Comparison of ENCODE assay signal across 9 mouse cellular contexts in genomic region chr11:70821728-70822591, GRCm38 (mm10). TPM values are rescaled to one million over a fixed set of nuclear protein-coding genes. Genes with fewer than 3 reads are reported as not detected.
DNase-seq lines count a peak whose midpoint lies in the region; ATAC-seq lines count a peak whose summit lies in the region.
"Had no signal": no experiment of that assay in that cellular context is flagged by ENCODE, and none has a peak within 500 bp of the region (broad histone marks: within the 10 kb centered on the region; RNA-seq: fewer than 3 reads in every experiment).

No protein-coding gene starts in this region.

- H3K27ac ChIP-seq in neural tube, embryonic 15.5 days (replicated peaks), result no peak overlapping the region
- H3K27ac ChIP-seq in embryonic facial prominence, embryonic 10.5 days (replicated peaks), result no peak overlapping the region
- no peak overlapping the region for H3K27ac ChIP-seq in kidney, embryonic 14.5 days (ENCODE audit: low read depth, low read length)
- H3K27ac ChIP-seq in midbrain, embryonic 14.5 days (replicated peaks; ENCODE audit: low read depth, low read length), result no peak overlapping the region
- H3K27ac ChIP-seq: heart, adult 2 months had no signal

- no peaks in the 10 kb centered on the region for H3K4me1 ChIP-seq in neural tube, embryonic 15.5 days
- peaks cover 10% of the 10 kb centered on the region for H3K4me1 ChIP-seq in embryonic facial prominence, embryonic 10.5 days
- 0 out of 2 replicates have a peak, but pooled peaks cover 8% of the 10 kb centered on the region for H3K4me1 ChIP-seq in kidney, embryonic 14.5 days (ENCODE audit: control insufficient read depth, insufficient read depth, low read length)
- no peaks in the 10 kb centered on the region for H3K4me1 ChIP-seq in midbrain, embryonic 14.5 days (ENCODE audit: control insufficient read depth, insufficient read depth, low read length)

- H3K4me3 ChIP-seq in neural tube, embryonic 15.5 days (replicated peaks), result no peak overlapping the region
- H3K4me3 ChIP-seq in embryonic facial prominence, embryonic 10.5 days, result no peak overlapping the region
- H3K4me3 ChIP-seq in kidney, embryonic 14.5 days (ENCODE audit: low read length), result no peak overlapping the region
- no peak overlapping the region for H3K4me3 ChIP-seq in midbrain, embryonic 14.5 days (replicated peaks; ENCODE audit: low read depth, low read length)
- H3K4me3 ChIP-seq: heart, adult 2 months had no signal

- no peak overlapping the region for H3K4me2 ChIP-seq in neural tube, embryonic 15.5 days
- H3K4me2 ChIP-seq in kidney, embryonic 14.5 days (replicated peaks; ENCODE audit: low read depth, low read length), result peak overlapping the region; percentile 9
- no peak overlapping the region for H3K4me2 ChIP-seq in midbrain, embryonic 14.5 days (ENCODE audit: low read length)

- H3K9ac ChIP-seq in neural tube, embryonic 15.5 days (replicated peaks), result no peak overlapping the region
- H3K9ac ChIP-seq in kidney, embryonic 14.5 days (ENCODE audit: low read depth, low read length), result no peak overlapping the region; the same call in 1 of the 2 replicates
- no peak overlapping the region for H3K9ac ChIP-seq in midbrain, embryonic 14.5 days (replicated peaks; ENCODE audit: low read length)

- ATAC-seq in neural tube, embryonic 15.5 days (ENCODE audit: low FRiP score), result no peak
- ATAC-seq in kidney, embryonic 14.5 days (ENCODE audit: low FRiP score, low TSS enrichment), result peak; percentile 87
- ATAC-seq in midbrain, embryonic 14.5 days (ENCODE audit: low FRiP score, low TSS enrichment), result no peak

- H3K36me3 ChIP-seq in neural tube, embryonic 15.5 days, result no peaks in the 10 kb centered on the region
- H3K36me3 ChIP-seq in embryonic facial prominence, embryonic 10.5 days (replicated peaks), result no peaks in the 10 kb centered on the region
- H3K36me3 ChIP-seq in kidney, embryonic 14.5 days (ENCODE audit: control insufficient read depth, insufficient read depth, low read length), result no peaks in the 10 kb centered on the region
- H3K36me3 ChIP-seq in midbrain, embryonic 14.5 days (ENCODE audit: control insufficient read depth, insufficient read depth, low read length), result no peaks in the 10 kb centered on the region

- H3K9me3 ChIP-seq in neural tube, embryonic 15.5 days (replicated peaks), result no peaks in the 10 kb centered on the region
- H3K9me3 ChIP-seq in embryonic facial prominence, embryonic 10.5 days, result no peaks in the 10 kb centered on the region
- H3K9me3 ChIP-seq in kidney, embryonic 14.5 days (ENCODE audit: control insufficient read depth, low read length), result no peaks in the 10 kb centered on the region
- no peaks in the 10 kb centered on the region for H3K9me3 ChIP-seq in midbrain, embryonic 14.5 days (ENCODE audit: control insufficient read depth, low read length)

- H3K27me3 ChIP-seq in neural tube, embryonic 15.5 days (replicated peaks), result no peaks in the 10 kb centered on the region
- H3K27me3 ChIP-seq in embryonic facial prominence, embryonic 10.5 days (replicated peaks; ENCODE audit: low read depth, poor library complexity, severe bottlenecking), result no peaks in the 10 kb centered on the region
- no peaks in the 10 kb centered on the region for H3K27me3 ChIP-seq in kidney, embryonic 14.5 days (ENCODE audit: control insufficient read depth, insufficient read depth, low read length)
- no peaks in the 10 kb centered on the region for H3K27me3 ChIP-seq in midbrain, embryonic 14.5 days (ENCODE audit: control insufficient read depth, insufficient read depth, low read length)

- DNase-seq in neural tube, embryonic 10.5 days (ENCODE audit: extremely low spot score, low spot score), result peak; percentile 16
- peak; percentile 13 for DNase-seq in embryonic facial prominence, embryonic 10.5 days (ENCODE audit: low spot score)
- DNase-seq in midbrain, embryonic 14.5 days, result peak; percentile 36
- no peak for DNase-seq in spleen, postnatal 14 days (ENCODE audit: low spot score in 2 of 2)
- no peak for DNase-seq in layer of hippocampus, adult 9-11 months
- DNase-seq in layer of hippocampus, postnatal 36 days, result no peak

- 60% methylated on average over 17 of the region's 17 CpGs for WGBS in neural tube, embryonic 15.5 days
- 51% methylated on average over 17 of the region's 17 CpGs for WGBS in embryonic facial prominence, embryonic 10.5 days
- 26% methylated on average over 17 of the region's 17 CpGs for WGBS in kidney, embryonic 14.5 days
- 62% methylated on average over 17 of the region's 17 CpGs for WGBS in midbrain, embryonic 14.5 days

RNA-seq across cellular contexts. Expression of gene Scimp, which starts 9.6 kb away (rescaled TPM):
- polyA plus RNA-seq in neural tube, embryonic 15.5 days (2015; fragmentation: Nextera tagmentation; extraction: Ambion mirVana), result 0.18 and 0.28 TPM in 2 replicates
- polyA plus RNA-seq in embryonic facial prominence, embryonic 10.5 days (2016; fragmentation: Nextera tagmentation; extraction: Ambion mirVana), result not detected in 2 replicates
- polyA plus RNA-seq in kidney, embryonic 14.5 days (2014; fragmentation: Nextera tagmentation; extraction: Ambion mirVana), result not detected in 2 replicates
- 0.39 TPM in 1 of 2 replicates, not detected in the other for polyA plus RNA-seq in midbrain, embryonic 14.5 days (2014; fragmentation: Nextera tagmentation; extraction: Ambion mirVana)
- not detected for total RNA-seq in layer of hippocampus, postnatal 36 days (2021)

RNA-seq across cellular contexts. Expression of gene Rabep1, which starts 22.6 kb away (rescaled TPM):
- 77.1 and 83.3 TPM in 2 replicates for polyA plus RNA-seq in neural tube, embryonic 15.5 days (2015; fragmentation: Nextera tagmentation; extraction: Ambion mirVana)
- 36.5 and 39.6 TPM in 2 replicates for polyA plus RNA-seq in embryonic facial prominence, embryonic 10.5 days (2016; fragmentation: Nextera tagmentation; extraction: Ambion mirVana)
- polyA plus RNA-seq in kidney, embryonic 14.5 days (2014; fragmentation: Nextera tagmentation; extraction: Ambion mirVana), result 22.6 and 36.9 TPM in 2 replicates
- polyA plus RNA-seq in midbrain, embryonic 14.5 days (2014; fragmentation: Nextera tagmentation; extraction: Ambion mirVana), result 69.9 and 77.0 TPM in 2 replicates
- 100 to 1,000 TPM; 126 to 128 TPM for total RNA-seq in layer of hippocampus, postnatal 36 days (2021)

RNA-seq across cellular contexts. Expression of gene Zfp3, which starts 58.0 kb away (rescaled TPM):
- 15.8 and 16.3 TPM in 2 replicates for polyA plus RNA-seq in neural tube, embryonic 15.5 days (2015; fragmentation: Nextera tagmentation; extraction: Ambion mirVana)
- polyA plus RNA-seq in embryonic facial prominence, embryonic 10.5 days (2016; fragmentation: Nextera tagmentation; extraction: Ambion mirVana), result 4.7 and 5.7 TPM in 2 replicates
- polyA plus RNA-seq in kidney, embryonic 14.5 days (2014; fragmentation: Nextera tagmentation; extraction: Ambion mirVana), result 3.6 and 6.9 TPM in 2 replicates
- polyA plus RNA-seq in midbrain, embryonic 14.5 days (2014; fragmentation: Nextera tagmentation; extraction: Ambion mirVana), result 14.8 and 16.8 TPM in 2 replicates
- total RNA-seq in layer of hippocampus, postnatal 36 days (2021), result 10 to 100 TPM; 21.9 to 23.2 TPM

Comparison
In these comparisons a context has a peak if more than half of its experiments do, and no peak if none do; other contexts are left out.
1. DNase-seq: peak in neural tube, embryonic 10.5 days (single experiment), embryonic facial prominence, embryonic 10.5 days (single experiment) and midbrain, embryonic 14.5 days (single experiment); none in spleen, postnatal 14 days (0 of 2), layer of hippocampus, adult 9-11 months (single experiment) and layer of hippocampus, postnatal 36 days (0 of 2).